Mouse (Mus musculus): ENCODE data around the gene Ap1g1. TPM values are rescaled to one million over a fixed set of nuclear protein-coding genes. Genes with fewer than 3 reads are reported as not detected.

The Ap1g1 gene
- total RNA-seq (2012; rRNA removed), result 31.3 and 51.4 TPM in 2 replicates

- peak; percentile 97 for DNase-seq (ENCODE audit: low read depth, low spot score)
- TF ChIP-seq ZC3H11A (IDR thresholded peaks at IDR 0.05; ENCODE audit: borderline replicate concordance, low read depth, low read length), result no peak
- TF ChIP-seq HCFC1 (IDR thresholded peaks at IDR 0.05; ENCODE audit: borderline replicate concordance, insufficient read depth, low read length), result peak; percentile 91
- TF ChIP-seq MAFK (IDR thresholded peaks at IDR 0.05; ENCODE audit: insufficient read depth, low read depth, low read length), result peak; percentile 90
- peak; percentile 74 for TF ChIP-seq CHD2 (IDR thresholded peaks at IDR 0.05; ENCODE audit: low read depth, low read length)
- TF ChIP-seq ZNF384 (IDR thresholded peaks at IDR 0.05; ENCODE audit: low read depth, low read length), result peak; percentile 93
- H3K4me1 ChIP-seq (ENCODE audit: control insufficient read depth in 2 of 2, insufficient read depth in 2 of 2, low read length in 2 of 2, poor library complexity in 1 of 2), result peaks cover 0 to 5% of the 10 kb centered on the region in 2 experiments; a peak in 1 of 4 replicates
- peak within 1 kb of the TSS; percentile 89 for H3K27ac ChIP-seq (ENCODE audit: insufficient read depth, low read depth, low read length, poor library complexity, severe bottlenecking)
- peak within 1 kb of the TSS; percentile 99 for H3K9ac ChIP-seq (ENCODE audit: insufficient read depth, low read depth, low read length, poor library complexity, severe bottlenecking)
- in situ Hi-C loops (cut with MboI; ENCODE audit: low sequenced_read_pairs in 2 of 2, unreplicated experiment in 2 of 2), result no loop called here
- peak within 1 kb of the TSS; percentile 82 to 100 for H3K4me3 ChIP-seq (ENCODE audit: insufficient read depth in 1 of 2, low read depth in 1 of 2, low read length in 2 of 2, poor library complexity in 1 of 2, severe bottlenecking in 1 of 2)
- no peaks in the 10 kb centered on the region for H3K36me3 ChIP-seq (ENCODE audit: control insufficient read depth, insufficient read depth, low read length, poor library complexity, severe bottlenecking)
- H3K9me3 ChIP-seq (ENCODE audit: control insufficient read depth, insufficient read depth, low read depth, low read length), result no peaks in the 10 kb centered on the region
Observed at GRCm38 (mm10) chr8:109778280-109778977, at the start of gene Ap1g1. Ap1g1 (plus strand) TSS chr8:109778554.

GRCm38 (mm10) chr8:109731012-109731411, 47.3 kb upstream of the Ap1g1 start:
- no peaks in the 10 kb centered on the region for H3K9me3 ChIP-seq (ENCODE audit: control insufficient read depth, insufficient read depth, low read depth, low read length)
- H3K36me3 ChIP-seq (ENCODE audit: control insufficient read depth, insufficient read depth, low read length, poor library complexity, severe bottlenecking), result peaks cover 11% of the 10 kb centered on the region; the same call in 1 of the 2 replicates
- DNase-seq (ENCODE audit: low read depth, low spot score), result no peak
- H3K9ac ChIP-seq (ENCODE audit: insufficient read depth, low read depth, low read length, poor library complexity, severe bottlenecking), result no peak overlapping the region
- no peaks in the 10 kb centered on the region for H3K4me1 ChIP-seq (ENCODE audit: control insufficient read depth in 2 of 2, insufficient read depth in 2 of 2, low read length in 2 of 2, poor library complexity in 1 of 2)
- H3K27ac ChIP-seq (ENCODE audit: insufficient read depth, low read depth, low read length, poor library complexity, severe bottlenecking), result no peak overlapping the region
- H3K4me3 ChIP-seq (ENCODE audit: insufficient read depth in 1 of 2, low read depth in 1 of 2, low read length in 2 of 2, poor library complexity in 1 of 2, severe bottlenecking in 1 of 2), result no peak overlapping the region
- TF ChIP-seq ZC3H11A (IDR thresholded peaks at IDR 0.05; ENCODE audit: borderline replicate concordance, low read depth, low read length) (no peak), ZNF384 (IDR thresholded peaks at IDR 0.05; ENCODE audit: low read depth, low read length) (no peak), HCFC1 (IDR thresholded peaks at IDR 0.05; ENCODE audit: borderline replicate concordance, insufficient read depth, low read length) (no peak), CHD2 (IDR thresholded peaks at IDR 0.05; ENCODE audit: low read depth, low read length) (no peak)
- in situ Hi-C loops (cut with MboI; ENCODE audit: low sequenced_read_pairs in 2 of 2, unreplicated experiment in 2 of 2), result no loop called here

GRCm38 (mm10) chr8:109734018-109734417, 44.3 kb upstream of the Ap1g1 start:
- TF ChIP-seq ZC3H11A (IDR thresholded peaks at IDR 0.05; ENCODE audit: borderline replicate concordance, low read depth, low read length), result no peak
- TF ChIP-seq ZNF384 (IDR thresholded peaks at IDR 0.05; ENCODE audit: low read depth, low read length), result no peak
- no peak for TF ChIP-seq CHD2 (IDR thresholded peaks at IDR 0.05; ENCODE audit: low read depth, low read length)
- TF ChIP-seq MAFK (IDR thresholded peaks at IDR 0.05; ENCODE audit: insufficient read depth, low read depth, low read length), result no peak
- TF ChIP-seq HCFC1 (IDR thresholded peaks at IDR 0.05; ENCODE audit: borderline replicate concordance, insufficient read depth, low read length), result no peak
- in situ Hi-C loops (cut with MboI; ENCODE audit: low sequenced_read_pairs in 2 of 2, unreplicated experiment in 2 of 2), result no loop called here
- no peak overlapping the region for H3K27ac ChIP-seq (ENCODE audit: insufficient read depth, low read depth, low read length, poor library complexity, severe bottlenecking)
- H3K9me3 ChIP-seq (ENCODE audit: control insufficient read depth, insufficient read depth, low read depth, low read length), result 0 out of 2 replicates have a peak, but pooled peaks cover 2% of the 10 kb centered on the region
- no peak overlapping the region for H3K9ac ChIP-seq (ENCODE audit: insufficient read depth, low read depth, low read length, poor library complexity, severe bottlenecking)
- H3K4me1 ChIP-seq (ENCODE audit: control insufficient read depth in 2 of 2, insufficient read depth in 2 of 2, low read length in 2 of 2, poor library complexity in 1 of 2), result peaks cover 0 to 3% of the 10 kb centered on the region in 2 experiments; a peak in 1 of 4 replicates
- H3K36me3 ChIP-seq (ENCODE audit: control insufficient read depth, insufficient read depth, low read length, poor library complexity, severe bottlenecking), result peaks cover 9% of the 10 kb centered on the region; the same call in 1 of the 2 replicates
- H3K4me3 ChIP-seq (ENCODE audit: insufficient read depth in 1 of 2, low read depth in 1 of 2, low read length in 2 of 2, poor library complexity in 1 of 2, severe bottlenecking in 1 of 2), result no peak overlapping the region
- no peak for DNase-seq (ENCODE audit: low read depth, low spot score)

GRCm38 (mm10) chr8:109736819-109737218, 41.5 kb upstream of the Ap1g1 start:
- no peak overlapping the region; the same call in 1 of the 2 replicates for H3K27ac ChIP-seq (ENCODE audit: insufficient read depth, low read depth, low read length, poor library complexity, severe bottlenecking)
- in situ Hi-C loops (cut with MboI; ENCODE audit: low sequenced_read_pairs in 2 of 2, unreplicated experiment in 2 of 2), result no loop called here
- TF ChIP-seq ZNF384 (IDR thresholded peaks at IDR 0.05; ENCODE audit: low read depth, low read length), result no peak
- no peak for TF ChIP-seq CHD2 (IDR thresholded peaks at IDR 0.05; ENCODE audit: low read depth, low read length)
- TF ChIP-seq ZC3H11A (IDR thresholded peaks at IDR 0.05; ENCODE audit: borderline replicate concordance, low read depth, low read length), result no peak
- no peak for TF ChIP-seq MAFK (IDR thresholded peaks at IDR 0.05; ENCODE audit: insufficient read depth, low read depth, low read length)
- TF ChIP-seq HCFC1 (IDR thresholded peaks at IDR 0.05; ENCODE audit: borderline replicate concordance, insufficient read depth, low read length), result no peak
- peak overlapping the region; percentile 97 for H3K9ac ChIP-seq (ENCODE audit: insufficient read depth, low read depth, low read length, poor library complexity, severe bottlenecking)
- no peak for DNase-seq (ENCODE audit: low read depth, low spot score)
- 0 out of 2 replicates have a peak, but pooled peaks cover 2% of the 10 kb centered on the region for H3K9me3 ChIP-seq (ENCODE audit: control insufficient read depth, insufficient read depth, low read depth, low read length)
- H3K36me3 ChIP-seq (ENCODE audit: control insufficient read depth, insufficient read depth, low read length, poor library complexity, severe bottlenecking), result peaks cover 9% of the 10 kb centered on the region; the same call in 1 of the 2 replicates
- H3K4me3 ChIP-seq (ENCODE audit: insufficient read depth in 1 of 2, low read depth in 1 of 2, low read length in 2 of 2, poor library complexity in 1 of 2, severe bottlenecking in 1 of 2), result peak overlapping the region; percentile 86 to 98
- H3K4me1 ChIP-seq (ENCODE audit: control insufficient read depth in 2 of 2, insufficient read depth in 2 of 2, low read length in 2 of 2, poor library complexity in 1 of 2), result peaks cover 0 to 3% of the 10 kb centered on the region in 2 experiments; a peak in 1 of 4 replicates

All from ES-E14 (cell line).